Mouse (Mus musculus): ENCODE results near the gene Spem2. TPM values are rescaled to one million over a fixed set of nuclear protein-coding genes. Genes with fewer than 3 reads are reported as not detected.

Spem2 gene
- polyA plus RNA-seq, 1 experiment from 2014 or later, result not detected

DNA sequence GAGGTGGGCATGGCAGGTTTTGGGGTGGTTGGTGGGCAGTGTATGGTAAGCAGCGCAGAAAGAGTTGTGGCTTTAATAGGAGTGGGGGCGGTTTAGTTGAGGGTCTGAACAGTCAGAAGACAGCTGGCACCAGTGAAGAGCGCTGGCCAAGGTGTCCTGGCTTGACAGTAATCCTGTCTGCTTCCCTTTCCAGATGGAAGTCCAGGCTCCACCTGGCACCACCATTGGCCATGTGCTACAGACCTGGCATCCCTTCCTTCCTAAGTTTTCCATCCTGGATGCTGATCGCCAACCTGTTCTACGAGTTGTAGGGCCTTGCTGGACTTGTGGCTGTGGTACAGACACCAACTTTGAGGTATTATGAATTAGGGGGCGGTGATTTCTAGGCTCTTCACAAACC is 29.8 kb upstream of the Spem2 start:
- Histone ChIP-seq H3K27ac (peak overlapping the region; percentile 97; the same call in 1 of the 2 replicates), H3K36me3 (peaks cover 55% of the 10 kb centered on the region), H3K4me1 (peaks cover 43% of the 10 kb centered on the region), H3K9me3 (replicated peaks) (no peaks in the 10 kb centered on the region), H3K27me3 (ENCODE audit: low read depth, poor library complexity, severe bottlenecking) (no peaks in the 10 kb centered on the region), H3K4me3 (peak overlapping the region; percentile 78)
- 98% methylated on average over 6 of the region's 6 CpGs for WGBS
- DNase-seq (ENCODE audit: low spot score), result no peak

DNA sequence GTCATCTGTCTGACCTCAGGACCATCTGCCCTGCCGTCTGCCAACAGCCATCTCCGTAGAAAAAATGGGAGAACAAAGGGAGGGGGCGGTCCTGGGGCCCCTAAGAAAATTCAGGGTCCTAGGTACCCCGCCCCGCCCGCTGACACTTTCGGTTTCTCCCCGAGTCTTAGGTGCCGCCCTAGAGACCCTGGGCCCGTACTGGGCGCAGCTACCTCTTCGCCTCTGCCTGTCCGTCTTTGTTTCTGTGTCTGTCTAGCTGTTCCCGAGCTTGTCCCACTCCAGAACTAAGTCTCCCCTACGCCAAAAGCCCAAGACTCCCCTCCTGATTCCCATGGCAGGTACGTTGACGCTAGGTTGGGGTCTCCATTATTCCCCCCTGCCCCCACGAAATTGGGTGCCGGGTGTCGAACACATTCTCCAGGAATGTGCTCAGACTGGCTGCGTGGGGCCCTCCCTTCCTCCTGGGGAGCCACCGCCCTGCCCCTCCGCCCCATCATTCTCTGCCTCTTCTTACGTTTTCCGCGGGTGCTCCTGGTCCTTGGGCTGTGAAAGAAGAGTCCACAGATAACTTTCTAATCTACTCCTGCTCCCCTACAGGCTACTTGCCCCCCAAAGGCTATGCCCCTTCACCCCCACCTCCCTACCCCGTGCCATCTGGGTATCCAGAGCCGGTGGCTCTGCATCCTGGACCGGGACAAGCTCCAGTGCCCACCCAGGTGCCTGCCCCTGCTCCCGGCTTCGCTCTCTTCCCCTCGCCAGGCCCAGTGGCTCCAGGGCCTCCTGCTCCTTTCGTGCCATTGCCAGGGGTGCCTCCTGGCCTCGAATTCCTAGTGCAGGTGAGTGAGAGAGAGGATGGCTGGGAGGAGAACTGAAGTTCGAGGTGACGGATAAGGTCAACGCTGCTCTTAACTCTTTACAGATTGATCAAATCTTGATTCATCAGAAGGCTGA is 28.7 kb upstream of the Spem2 start:
- peak; percentile 65 for DNase-seq (ENCODE audit: low spot score)
- no peaks in the 10 kb centered on the region for H3K27me3 ChIP-seq (ENCODE audit: low read depth, poor library complexity, severe bottlenecking)
- no peaks in the 10 kb centered on the region for H3K9me3 ChIP-seq (replicated peaks)
- H3K4me3 ChIP-seq, result peak overlapping the region; percentile 78
- H3K36me3 ChIP-seq, result peaks cover 45% of the 10 kb centered on the region
- 10% methylated on average over 37 of the region's 37 CpGs for WGBS
- H3K4me1 ChIP-seq, result peaks cover 42% of the 10 kb centered on the region
- H3K27ac ChIP-seq, result peak overlapping the region; percentile 97

DNA sequence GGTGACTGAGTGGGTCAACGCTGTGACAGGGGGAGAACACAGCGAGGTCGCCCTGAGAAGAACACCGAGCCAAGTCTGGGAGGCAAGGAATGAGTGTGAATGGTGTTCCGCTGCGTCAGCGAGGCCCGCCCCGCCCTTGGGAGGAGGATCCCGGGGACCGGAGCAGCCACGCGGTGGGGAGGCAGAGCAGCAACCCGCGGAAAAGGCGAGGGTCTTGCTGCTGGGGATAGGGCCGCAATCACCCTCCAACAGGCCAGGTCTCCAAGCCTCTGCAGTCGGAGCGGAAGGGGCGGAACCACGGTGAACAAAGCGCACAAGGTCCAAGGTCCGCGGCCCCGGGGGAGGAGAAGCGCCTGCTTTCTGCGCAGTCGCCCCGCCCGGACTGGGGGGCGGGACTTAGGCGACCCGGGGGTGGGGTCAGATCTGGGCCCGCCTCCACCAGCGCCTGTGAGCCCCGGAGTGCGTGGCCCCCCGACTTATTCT is 28.0 kb upstream of the Spem2 start, which contains the start of gene Plscr3:
TSS of gene Plscr3 (plus strand) at position 179 of the 483 bp plus-strand sequence.
- peak within 1 kb of the TSS; percentile 78 for H3K4me3 ChIP-seq
- H3K36me3 ChIP-seq, result peaks cover 37% of the 10 kb centered on the region
- no peaks in the 10 kb centered on the region for H3K27me3 ChIP-seq (ENCODE audit: low read depth, poor library complexity, severe bottlenecking)
- 1% methylated on average over 38 of the region's 38 CpGs for WGBS
- peak; percentile 95 for DNase-seq (ENCODE audit: low spot score)
- peaks cover 36% of the 10 kb centered on the region for H3K4me1 ChIP-seq
- peak within 1 kb of the TSS; percentile 97 for H3K27ac ChIP-seq
- no peaks in the 10 kb centered on the region for H3K9me3 ChIP-seq (replicated peaks)

DNA sequence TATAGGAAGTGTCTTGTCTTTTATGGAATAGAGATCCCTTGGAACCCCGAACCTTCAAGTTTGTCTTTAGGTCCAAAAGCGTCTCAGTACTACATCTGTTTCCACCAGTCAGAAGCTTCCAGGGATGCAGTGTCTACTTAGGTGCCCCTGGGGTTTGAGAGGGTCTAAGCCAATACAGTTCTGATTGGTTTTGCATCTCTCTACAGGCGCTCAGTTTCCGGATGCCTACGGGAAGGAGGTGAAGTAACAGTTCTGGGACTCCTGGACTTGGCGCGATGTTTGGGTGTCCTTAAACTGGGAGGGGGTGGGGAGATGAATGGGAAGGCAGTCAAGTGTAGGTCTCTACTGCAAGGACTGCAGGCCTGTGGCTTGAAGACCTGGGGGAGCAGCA is 20.4 kb upstream of the Spem2 start:
- WGBS, result 6% methylated on average over 7 of the region's 7 CpGs
- H3K9me3 ChIP-seq (replicated peaks), result no peaks in the 10 kb centered on the region
- H3K27ac ChIP-seq, result peak overlapping the region; percentile 88
- peaks cover 3% of the 10 kb centered on the region for H3K36me3 ChIP-seq
- H3K4me3 ChIP-seq, result peak overlapping the region; percentile 72
- peak; percentile 65 for DNase-seq (ENCODE audit: low spot score)
- H3K27me3 ChIP-seq (ENCODE audit: low read depth, poor library complexity, severe bottlenecking), result peaks cover 34% of the 10 kb centered on the region
- peaks cover 50% of the 10 kb centered on the region for H3K4me1 ChIP-seq

DNA sequence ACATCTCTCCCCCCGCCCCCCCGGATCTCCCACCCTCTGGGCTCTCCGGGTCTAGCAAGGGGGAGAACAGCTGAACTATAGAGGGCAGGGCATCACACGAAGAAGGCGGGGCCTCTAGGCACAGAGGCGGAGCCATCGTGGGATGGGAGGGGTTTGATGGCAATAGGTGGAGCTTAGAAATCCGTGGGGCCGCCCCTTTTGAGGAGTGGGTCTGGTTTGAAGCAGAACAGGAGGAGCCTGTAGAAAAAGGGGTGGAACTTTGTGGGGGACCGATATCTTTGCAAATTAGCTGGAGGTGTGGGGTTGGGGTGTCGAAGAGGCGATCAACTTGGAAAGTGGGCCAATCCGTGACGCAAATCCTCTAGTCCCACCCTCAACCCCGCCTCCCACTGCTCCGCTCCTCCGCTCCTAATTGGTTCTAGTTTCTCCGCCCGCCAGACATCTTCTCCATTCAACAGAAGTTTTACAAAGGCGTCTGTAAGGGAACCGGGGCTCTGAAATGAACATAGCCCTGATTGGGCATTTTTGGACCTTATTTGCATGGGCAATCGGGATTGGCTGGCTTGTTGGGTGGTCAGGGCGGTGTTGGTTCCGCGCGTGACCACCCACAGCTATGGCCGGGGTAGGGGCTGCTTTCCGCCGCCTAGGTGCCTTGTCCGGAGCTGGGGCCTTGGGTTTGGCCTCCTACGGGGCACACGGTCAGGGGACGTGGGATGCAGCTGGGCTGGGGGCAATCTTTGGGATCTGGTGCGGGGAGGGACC is 19.9 kb upstream of the Spem2 start, which contains the start of gene Tmem256:
TSS of gene Tmem256 (plus strand) at position 563 of the 762 bp plus-strand sequence.
- Histone ChIP-seq H3K9me3 (replicated peaks) (no peaks in the 10 kb centered on the region), H3K36me3 (peaks cover 8% of the 10 kb centered on the region), H3K27ac (peak within 1 kb of the TSS; percentile 88), H3K4me3 (peak within 1 kb of the TSS; percentile 72), H3K27me3 (ENCODE audit: low read depth, poor library complexity, severe bottlenecking) (peaks cover 40% of the 10 kb centered on the region), H3K4me1 (peaks cover 53% of the 10 kb centered on the region)
- under 1% methylated on average over 34 of the region's 34 CpGs for WGBS
- DNase-seq (ENCODE audit: low spot score), result peak; percentile 92

DNA sequence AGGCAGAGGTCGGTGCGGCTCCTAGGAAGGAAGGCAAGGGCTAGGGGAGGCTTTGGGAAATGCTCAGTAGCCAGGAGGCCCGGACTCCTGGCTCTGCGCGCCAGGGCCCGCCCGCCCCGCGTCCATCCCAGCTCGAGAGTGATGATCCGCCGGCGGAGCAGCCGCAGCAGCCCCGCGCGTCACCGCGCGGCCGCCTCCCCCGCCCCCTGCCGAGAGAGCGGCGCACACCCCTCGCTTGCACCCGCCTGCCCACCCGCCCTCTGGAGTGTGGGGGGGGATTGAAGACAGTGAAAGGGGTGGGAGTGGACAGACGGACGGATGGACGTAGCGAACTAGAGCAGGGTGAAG is 19.3 kb upstream of the Spem2 start, which contains the start of gene Nlgn2:
TSS of gene Nlgn2 (minus strand) at position 181 of the 348 bp plus-strand sequence.
- peak within 1 kb of the TSS; percentile 88 for H3K27ac ChIP-seq
- peaks cover 14% of the 10 kb centered on the region for H3K36me3 ChIP-seq
- peak within 1 kb of the TSS; percentile 72 for H3K4me3 ChIP-seq
- WGBS, result under 1% methylated on average over 30 of the region's 32 CpGs
- peaks cover 53% of the 10 kb centered on the region for H3K4me1 ChIP-seq
- no peaks in the 10 kb centered on the region for H3K9me3 ChIP-seq (replicated peaks)
- no peak for DNase-seq (ENCODE audit: low spot score)
- H3K27me3 ChIP-seq (ENCODE audit: low read depth, poor library complexity, severe bottlenecking), result peaks cover 45% of the 10 kb centered on the region

DNA sequence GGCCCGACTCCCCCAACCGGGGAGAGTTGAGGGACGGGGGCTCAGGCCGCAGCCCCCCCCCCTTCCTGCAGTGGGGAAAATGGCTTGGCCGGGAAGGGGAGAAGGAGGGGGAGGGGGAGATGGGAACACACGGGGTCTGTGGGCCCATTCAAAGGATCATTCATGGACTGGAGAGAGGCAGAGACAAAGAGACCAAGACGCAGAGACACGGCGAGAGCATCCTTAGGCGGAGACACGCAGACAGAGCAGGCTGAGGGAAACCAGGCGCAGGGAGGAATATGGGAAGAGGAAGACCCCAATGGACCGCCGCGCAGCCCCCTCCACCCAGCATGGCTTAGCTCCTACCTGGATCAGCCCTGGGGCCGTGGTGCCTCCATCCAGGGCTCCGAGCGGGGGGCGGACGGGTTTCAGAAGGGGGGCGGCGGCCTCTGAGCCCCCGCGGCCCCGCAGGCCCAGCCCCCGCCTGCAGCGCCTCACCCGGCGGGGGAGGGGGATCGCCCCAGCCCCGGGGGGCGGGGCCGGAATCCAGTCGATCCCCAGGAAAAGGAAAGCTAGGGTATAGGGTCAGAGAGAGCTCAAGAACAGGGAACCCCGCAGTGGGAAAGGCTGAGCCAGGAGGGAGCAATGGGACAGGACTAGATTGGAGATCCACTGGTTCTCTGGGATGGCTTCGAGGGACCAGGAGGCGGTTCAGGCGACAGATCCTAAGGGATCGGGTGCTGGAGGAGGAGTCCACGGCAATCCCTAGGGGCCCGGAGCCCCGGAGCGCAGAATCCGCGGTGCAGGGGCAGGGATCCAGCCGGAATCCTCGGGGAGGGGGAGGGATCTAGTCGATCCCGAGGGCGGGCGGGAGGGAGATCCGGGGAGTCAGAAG is 18.7 kb upstream of the Spem2 start:
- DNase-seq (ENCODE audit: low spot score), result peak; percentile 68
- Histone ChIP-seq H3K36me3 (peaks cover 17% of the 10 kb centered on the region), H3K4me3 (peak overlapping the region; percentile 72), H3K4me1 (peaks cover 53% of the 10 kb centered on the region), H3K27ac (peak overlapping the region; percentile 88), H3K27me3 (ENCODE audit: low read depth, poor library complexity, severe bottlenecking) (peaks cover 52% of the 10 kb centered on the region), H3K9me3 (replicated peaks) (no peaks in the 10 kb centered on the region)
- WGBS, result 1% methylated on average over 52 of the region's 52 CpGs

DNA sequence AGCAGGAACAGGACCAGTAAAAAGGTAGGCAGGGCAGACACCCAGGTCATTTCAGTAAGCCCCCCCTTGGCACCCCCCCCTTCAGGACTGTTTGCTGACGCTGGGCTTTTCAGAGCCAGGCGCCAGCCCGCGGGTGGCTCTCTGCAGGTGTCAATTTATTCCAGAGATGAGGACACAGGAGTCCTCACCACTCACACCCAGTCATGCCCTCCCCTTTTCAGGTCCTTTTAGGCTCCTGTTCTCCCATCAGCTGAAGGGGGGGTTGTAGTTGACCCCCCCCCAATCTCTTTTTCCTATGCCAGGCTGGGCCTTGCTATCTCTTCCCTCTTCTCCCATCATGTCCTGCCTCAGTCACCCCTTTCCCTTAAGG is 17.7 kb upstream of the Spem2 start:
- H3K4me1 ChIP-seq, result peaks cover 58% of the 10 kb centered on the region
- peak overlapping the region; percentile 12; the same call in 1 of the 2 replicates for H3K27ac ChIP-seq
- no peaks in the 10 kb centered on the region for H3K9me3 ChIP-seq (replicated peaks)
- peaks cover 53% of the 10 kb centered on the region for H3K27me3 ChIP-seq (ENCODE audit: low read depth, poor library complexity, severe bottlenecking)
- WGBS, result 3% methylated on average over 4 of the region's 4 CpGs
- peak overlapping the region; percentile 72 for H3K4me3 ChIP-seq
- no peak for DNase-seq (ENCODE audit: low spot score)
- H3K36me3 ChIP-seq, result peaks cover 19% of the 10 kb centered on the region

DNA sequence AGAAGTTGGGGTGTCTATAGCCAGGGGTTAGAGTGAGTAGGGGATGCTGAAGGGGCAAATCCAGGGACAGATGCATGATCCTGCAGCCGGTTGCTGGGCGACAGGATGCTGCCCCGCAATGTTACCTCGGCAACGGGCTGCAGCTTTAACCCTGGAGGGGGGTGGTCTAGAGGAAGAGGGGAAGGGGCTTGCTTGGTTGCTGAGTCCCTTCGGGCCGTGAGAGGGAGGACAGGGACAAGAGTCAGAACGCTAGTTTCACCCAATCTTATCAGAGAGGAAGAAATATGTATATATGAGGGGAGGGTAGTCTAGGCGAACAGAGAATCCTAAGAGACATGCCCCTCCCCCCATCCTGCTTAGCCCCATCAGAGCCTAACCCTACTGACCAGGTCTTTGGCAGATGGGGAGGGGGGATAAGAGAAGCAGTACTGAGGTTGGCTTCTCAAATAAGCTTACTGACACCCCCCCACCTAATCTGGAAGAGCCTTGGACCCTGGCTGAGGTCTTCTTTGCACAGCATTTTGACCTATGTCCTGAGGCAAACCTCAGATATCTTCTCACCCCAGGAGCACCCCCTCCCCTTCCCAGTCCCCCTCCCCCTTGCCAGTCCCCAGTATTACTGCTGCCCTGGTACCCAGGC is 17.2 kb upstream of the Spem2 start:
- Histone ChIP-seq H3K36me3 (peaks cover 19% of the 10 kb centered on the region), H3K27me3 (ENCODE audit: low read depth, poor library complexity, severe bottlenecking) (peaks cover 53% of the 10 kb centered on the region), H3K4me3 (peak overlapping the region; percentile 72), H3K9me3 (replicated peaks) (no peaks in the 10 kb centered on the region), H3K4me1 (peaks cover 61% of the 10 kb centered on the region), H3K27ac (0 out of 2 replicates have a peak overlapping the region, but pooled peaks have one; percentile 12)
- 5% methylated on average over 9 of the region's 9 CpGs for WGBS
- DNase-seq (ENCODE audit: low spot score), result peak; percentile 64

DNA sequence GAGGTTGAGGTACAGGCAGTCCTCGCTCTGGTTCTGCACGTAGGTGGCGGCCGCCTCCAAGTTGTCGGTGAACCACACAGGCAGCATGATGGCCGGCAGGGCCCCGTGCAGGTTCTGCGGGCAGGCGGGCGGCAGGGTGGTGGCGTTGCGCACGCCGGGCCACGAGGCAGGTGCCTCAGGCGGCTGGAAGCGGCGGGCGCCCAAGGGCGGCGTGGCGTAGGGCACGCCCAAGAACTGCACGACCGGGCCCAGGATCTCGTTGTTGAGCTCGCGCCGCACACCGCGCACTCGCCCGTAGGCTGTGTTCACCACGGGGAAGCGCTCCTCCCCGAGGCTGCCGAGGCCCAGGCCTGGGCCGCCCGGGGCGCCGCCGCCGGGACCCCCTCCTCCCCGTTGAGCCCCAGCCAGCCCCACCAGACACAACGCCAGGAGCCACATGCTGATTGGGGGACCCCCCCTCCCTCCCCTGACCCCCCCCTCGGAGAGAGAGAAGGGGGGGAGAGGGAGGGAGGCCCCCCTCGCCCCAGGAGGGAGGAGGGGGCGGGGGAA is 15.8 kb upstream of the Spem2 start:
- Histone ChIP-seq H3K9me3 (replicated peaks) (no peaks in the 10 kb centered on the region), H3K4me1 (peaks cover 60% of the 10 kb centered on the region)

DNA sequence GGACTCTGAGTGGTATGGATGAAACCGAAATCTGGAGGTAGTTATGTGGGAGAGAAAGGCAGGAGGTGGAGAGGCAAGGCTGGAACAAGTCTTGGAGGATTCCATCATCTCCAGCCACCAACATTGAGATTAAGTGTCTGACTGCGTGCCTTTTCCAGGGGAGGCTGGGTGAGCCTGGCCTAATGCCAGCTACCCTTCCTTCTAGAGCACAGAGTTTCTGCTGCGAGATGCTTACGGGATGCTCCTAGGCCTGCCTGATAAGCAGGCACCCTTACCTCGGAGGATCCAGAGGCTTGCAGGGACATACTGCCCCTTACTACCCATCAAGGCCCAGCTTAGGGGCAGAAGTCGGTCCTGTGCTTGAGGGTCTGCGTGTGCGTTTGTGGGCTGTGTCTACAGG is 15.3 kb upstream of the Spem2 start:
- Histone ChIP-seq H3K4me1 (peaks cover 62% of the 10 kb centered on the region), H3K27me3 (ENCODE audit: low read depth, poor library complexity, severe bottlenecking) (peaks cover 53% of the 10 kb centered on the region), H3K27ac (peak overlapping the region; percentile 80), H3K9me3 (replicated peaks) (no peaks in the 10 kb centered on the region), H3K4me3 (peak overlapping the region; percentile 72), H3K36me3 (peaks cover 24% of the 10 kb centered on the region)
- DNase-seq (ENCODE audit: low spot score), result no peak
- WGBS, result 59% methylated on average over 8 of the region's 8 CpGs

More for the DNA sequence above, 15.8 kb upstream of the Spem2 start:
- peaks cover 53% of the 10 kb centered on the region for H3K27me3 ChIP-seq (ENCODE audit: low read depth, poor library complexity, severe bottlenecking)
- WGBS, result 7% methylated on average over 40 of the region's 48 CpGs
- H3K36me3 ChIP-seq, result peaks cover 21% of the 10 kb centered on the region
- peak; percentile 56 for DNase-seq (ENCODE audit: low spot score)
- peak overlapping the region; percentile 72 for H3K4me3 ChIP-seq
- H3K27ac ChIP-seq, result peak overlapping the region; percentile 80

Measured in limb, embryonic 10.5 days (tissue).